Mouse (Mus musculus): ENCODE results near the gene Det1. TPM values are rescaled to one million over a fixed set of nuclear protein-coding genes. Genes with fewer than 3 reads are reported as not detected.

Gene Det1
- total and polyA plus RNA-seq, 3 experiments: 15.8 to 16.8 TPM; not detected in 1

DNA sequence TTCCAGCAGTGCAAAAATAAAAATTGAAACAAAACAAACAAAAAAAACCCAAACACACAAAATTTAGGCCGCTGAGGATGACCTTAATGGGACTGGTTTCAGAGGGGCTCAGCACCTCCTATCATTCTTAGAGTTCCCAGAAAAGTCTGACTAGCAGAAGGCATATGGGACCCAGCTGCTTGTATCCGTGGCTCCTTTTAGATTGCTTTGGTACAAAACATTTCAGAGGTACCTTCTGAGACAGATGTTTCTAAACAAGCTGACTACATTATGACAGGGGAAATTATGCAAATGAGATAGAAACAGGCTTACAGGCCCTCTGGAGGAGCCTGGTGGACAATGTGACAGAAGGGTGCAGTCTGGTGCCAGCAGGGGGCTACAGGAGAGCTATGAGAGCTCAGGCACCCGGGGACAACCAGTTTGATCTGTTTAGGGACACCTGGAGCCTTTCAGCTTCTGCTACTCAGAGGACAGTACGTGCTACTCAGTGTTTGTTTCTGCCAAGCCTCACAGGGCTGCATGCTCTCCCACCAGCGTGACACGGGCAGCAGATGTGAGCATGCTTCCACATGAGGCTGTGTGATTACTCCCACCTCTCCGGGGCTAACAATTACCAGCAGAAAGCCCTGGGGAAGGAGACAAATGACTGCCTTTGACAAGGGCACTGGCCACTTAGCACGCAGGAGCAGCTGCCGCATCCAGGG lies 20.2 kb downstream of the Det1 start:
- peaks cover 0 to 7% of the 10 kb centered on the region in 2 experiments; a peak in 1 of 4 replicates for H3K36me3 ChIP-seq (ENCODE audit: control insufficient read depth in 1 of 2, insufficient read depth in 2 of 2, low read length in 2 of 2)
- no peak for DNase-seq (ENCODE audit: low read depth, low spot score)

GRCm38 (mm10) chr7:78818336-78818735 lies 28.7 kb downstream of the Det1 start:
- TF ChIP-seq CTCF (IDR thresholded peaks at IDR 0.05 in 2 of 3, conservative IDR thresholded peaks at IDR 0.05 in 1 of 3; ENCODE audit: control insufficient read depth in 1 of 3, insufficient read depth in 1 of 3, low read depth in 2 of 3, low read length in 3 of 3, poor library complexity in 1 of 3, severe bottlenecking in 1 of 3) (no peak), MAX (IDR thresholded peaks at IDR 0.05; ENCODE audit: low read length) (no peak), JUND (IDR thresholded peaks at IDR 0.05; ENCODE audit: low read depth, low read length) (no peak), ZMIZ1 (IDR thresholded peaks at IDR 0.05; ENCODE audit: low read depth, low read length) (no peak), TBP (IDR thresholded peaks at IDR 0.05; ENCODE audit: low read depth, low read length) (peak; percentile 57; the same call in 1 of the 2 replicates), GABPA (IDR thresholded peaks at IDR 0.05; ENCODE audit: low read depth, low read length) (no peak), CHD2 (IDR thresholded peaks at IDR 0.05; ENCODE audit: low read length) (no peak), GATA1 (IDR thresholded peaks at IDR 0.05; ENCODE audit: low read depth, low read length) (0 out of 2 replicates have a peak, but pooled peaks have one; percentile 29), MXI1 (IDR thresholded peaks at IDR 0.05; ENCODE audit: low read depth, low read length) (no peak), MAFK (IDR thresholded peaks at IDR 0.05; ENCODE audit: borderline replicate concordance, low read depth, low read length) (no peak), TAL1 (IDR thresholded peaks at IDR 0.05; ENCODE audit: low read length) (no peak), USF1 (IDR thresholded peaks at IDR 0.05; ENCODE audit: low read depth, low read length) (no peak), CHD1 (IDR thresholded peaks at IDR 0.05; ENCODE audit: low read depth, low read length) (no peak), KAT2A (conservative IDR thresholded peaks at IDR 0.05; ENCODE audit: low read depth, low read length) (no peak), HCFC1 (IDR thresholded peaks at IDR 0.05; ENCODE audit: low read depth, low read length) (no peak), ZC3H11A (IDR thresholded peaks at IDR 0.05; ENCODE audit: low read depth, low read length) (no peak), TCF12 (IDR thresholded peaks at IDR 0.05; ENCODE audit: low read depth, low read length) (no peak), POLR2AphosphoS2 (IDR thresholded peaks at IDR 0.05; ENCODE audit: low read length) (no peak), USF2 (IDR thresholded peaks at IDR 0.05; ENCODE audit: borderline replicate concordance in 1 of 2, insufficient read depth in 1 of 2, low read depth in 1 of 2, low read length in 2 of 2) (no peak), RAD21 (IDR thresholded peaks at IDR 0.05; ENCODE audit: low read depth, low read length) (no peak), E2F4 (IDR thresholded peaks at IDR 0.05; ENCODE audit: borderline replicate concordance, low read depth, low read length) (no peak), UBTF (IDR thresholded peaks at IDR 0.05; ENCODE audit: borderline replicate concordance, insufficient read depth, low read depth, low read length) (peak; percentile 86; the same call in 1 of the 2 replicates), RCOR1 (IDR thresholded peaks at IDR 0.05; ENCODE audit: low read depth, low read length) (no peak), SMC3 (IDR thresholded peaks at IDR 0.05; ENCODE audit: low read depth, low read length) (no peak), NRF1 (IDR thresholded peaks at IDR 0.05; ENCODE audit: insufficient read depth, low read depth, low read length, poor library complexity, severe bottlenecking) (no peak)
- Histone ChIP-seq H3K27ac (ENCODE audit: control insufficient read depth, low read depth, low read length) (no peak overlapping the region), H3K4me1 (ENCODE audit: control insufficient read depth in 1 of 2, insufficient read depth in 2 of 2, low read length in 2 of 2) (peaks cover 0 to 8% of the 10 kb centered on the region in 2 experiments; a peak in 2 of 4 replicates), H3K79me2 (ENCODE audit: control insufficient read depth, insufficient read depth, low read length, poor library complexity) (no peaks in the 10 kb centered on the region), H3K4me3 (ENCODE audit: control insufficient read depth in 1 of 2, insufficient read depth in 1 of 2, low read depth in 2 of 2, low read length in 2 of 2) (no peak overlapping the region), H3K27me3 (ENCODE audit: control insufficient read depth in 1 of 2, insufficient read depth in 2 of 2, low read length in 2 of 2) (no peaks in the 10 kb centered on the region), H3K36me3 (ENCODE audit: control insufficient read depth in 1 of 2, insufficient read depth in 2 of 2, low read length in 2 of 2) (peaks cover 0 to 2% of the 10 kb centered on the region in 2 experiments; a peak in 2 of 4 replicates), H3K9ac (ENCODE audit: control insufficient read depth, low read depth, low read length, poor library complexity, severe bottlenecking) (no peak overlapping the region), H3K9me3 (replicated peaks; ENCODE audit: insufficient read depth, low read length) (no peaks in the 10 kb centered on the region)
- no peak for DNase-seq (ENCODE audit: low read depth, low spot score)

More for the DNA sequence above, 20.2 kb downstream of the Det1 start:
- no peak for TF ChIP-seq CTCF (IDR thresholded peaks at IDR 0.05 in 2 of 3, conservative IDR thresholded peaks at IDR 0.05 in 1 of 3; ENCODE audit: control insufficient read depth in 1 of 3, insufficient read depth in 1 of 3, low read depth in 2 of 3, low read length in 3 of 3, poor library complexity in 1 of 3, severe bottlenecking in 1 of 3)
- TF ChIP-seq MAZ (IDR thresholded peaks at IDR 0.05; ENCODE audit: low read depth, low read length): no peak
- no peak for TF ChIP-seq JUND (IDR thresholded peaks at IDR 0.05; ENCODE audit: low read depth, low read length)
- no peak for TF ChIP-seq TCF12 (IDR thresholded peaks at IDR 0.05; ENCODE audit: low read depth, low read length)
- no peak for TF ChIP-seq SIN3A (IDR thresholded peaks at IDR 0.05; ENCODE audit: low read length)
- no peak for TF ChIP-seq POLR2A (IDR thresholded peaks at IDR 0.05; ENCODE audit: control insufficient read depth in 1 of 2, insufficient read depth in 1 of 2, low read depth in 1 of 2, low read length in 2 of 2, poor library complexity in 1 of 2)
- TF ChIP-seq NRF1 (IDR thresholded peaks at IDR 0.05; ENCODE audit: insufficient read depth, low read depth, low read length, poor library complexity, severe bottlenecking): no peak
- no peak for TF ChIP-seq TBP (IDR thresholded peaks at IDR 0.05; ENCODE audit: low read depth, low read length)
- TF ChIP-seq POLR2AphosphoS5 (IDR thresholded peaks at IDR 0.05; ENCODE audit: borderline replicate concordance, low read depth, low read length): no peak
- no peak for TF ChIP-seq ETS1 (IDR thresholded peaks at IDR 0.05; ENCODE audit: low read depth, low read length)
- TF ChIP-seq ZNF384 (IDR thresholded peaks at IDR 0.05; ENCODE audit: low read depth, low read length): no peak
- no peak for TF ChIP-seq GABPA (IDR thresholded peaks at IDR 0.05; ENCODE audit: low read depth, low read length)
- TF ChIP-seq UBTF (IDR thresholded peaks at IDR 0.05; ENCODE audit: borderline replicate concordance, insufficient read depth, low read depth, low read length): no peak
- no peak for TF ChIP-seq ZKSCAN1 (IDR thresholded peaks at IDR 0.05; ENCODE audit: low read depth, low read length)
- H3K79me2 ChIP-seq (ENCODE audit: control insufficient read depth, insufficient read depth, low read length, poor library complexity): no peaks in the 10 kb centered on the region
- no peak overlapping the region for H3K9ac ChIP-seq (ENCODE audit: control insufficient read depth, low read depth, low read length, poor library complexity, severe bottlenecking)
- H3K27me3 ChIP-seq (ENCODE audit: control insufficient read depth in 1 of 2, insufficient read depth in 2 of 2, low read length in 2 of 2): no peaks in the 10 kb centered on the region
- H3K4me1 ChIP-seq (ENCODE audit: control insufficient read depth in 1 of 2, insufficient read depth in 2 of 2, low read length in 2 of 2): no peaks in the 10 kb centered on the region
- no peaks in the 10 kb centered on the region for H3K9me3 ChIP-seq (replicated peaks; ENCODE audit: insufficient read depth, low read length)
- H3K27ac ChIP-seq (ENCODE audit: control insufficient read depth, low read depth, low read length): no peak overlapping the region
- H3K4me3 ChIP-seq (ENCODE audit: control insufficient read depth in 1 of 2, insufficient read depth in 1 of 2, low read depth in 2 of 2, low read length in 2 of 2): no peak overlapping the region

All from MEL (cell line).